Mouse (Mus musculus): ENCODE data around the gene Rhbdf1. TPM values are rescaled to one million over a fixed set of nuclear protein-coding genes. Genes with fewer than 3 reads are reported as not detected.

Gene Rhbdf1
- polyA plus RNA-seq (2012; rRNA removed), result 7.2 TPM in 2 replicates

DNA sequence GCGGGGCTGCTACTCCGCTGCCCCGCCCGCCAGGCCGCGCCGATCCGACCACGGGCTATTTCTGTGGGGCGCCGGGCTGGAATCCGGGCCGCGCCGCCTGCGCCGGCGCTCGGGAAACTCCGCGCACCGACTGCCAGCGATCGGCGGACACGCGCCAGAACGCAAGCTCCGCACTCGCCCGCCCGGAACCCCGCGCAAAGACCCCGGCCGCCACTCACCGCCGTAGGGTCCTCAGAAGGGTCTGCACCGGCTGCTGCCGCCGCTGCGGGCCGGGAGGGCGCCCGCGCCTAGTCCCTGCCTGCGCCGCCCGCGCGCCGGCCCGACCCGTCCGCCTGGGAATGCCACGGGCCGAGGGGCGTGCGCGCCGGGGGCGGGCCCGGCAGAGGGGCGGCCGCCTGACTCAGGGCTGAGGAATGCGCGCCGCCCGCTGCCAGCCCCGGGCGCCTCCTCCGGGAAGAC, at the start of gene Rhbdf1:
TSS of gene Rhbdf1 (minus strand) at position 350 of the 459 bp plus-strand sequence.

DNA sequence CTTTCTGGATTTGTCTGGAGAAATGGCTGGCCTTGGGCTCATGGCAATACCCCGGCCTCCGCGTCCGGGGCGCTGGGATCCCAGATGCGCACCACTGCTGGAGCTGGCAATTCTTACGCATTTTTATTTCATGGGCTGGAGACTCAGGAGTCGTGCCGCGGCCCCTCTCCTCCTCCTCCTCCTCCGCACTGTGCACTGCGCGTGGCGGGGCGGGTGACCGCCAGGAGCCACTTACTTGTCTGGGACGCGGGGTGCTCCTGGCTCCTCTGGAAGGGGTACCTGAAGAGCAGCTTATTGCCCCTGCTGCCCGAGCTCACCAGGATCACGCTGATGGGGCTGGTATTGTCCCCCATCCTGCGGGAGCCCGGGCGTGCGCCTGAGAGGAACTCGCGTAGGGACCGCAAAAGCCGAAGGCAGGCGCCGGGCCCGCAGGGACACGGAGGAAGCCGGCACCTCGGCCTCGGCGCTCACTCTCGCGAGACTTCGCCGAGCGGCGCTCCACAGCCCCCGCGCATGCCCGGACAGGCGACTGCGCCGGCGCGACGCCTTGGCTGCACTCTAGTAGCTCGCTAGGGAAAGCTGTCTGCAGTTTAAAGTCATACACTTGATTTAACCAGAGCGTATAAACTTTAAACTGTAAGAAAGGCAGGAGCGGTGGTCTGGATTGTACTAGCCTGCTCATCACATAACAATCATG, 45.2 kb upstream of the Rhbdf1 start, which contains the start of gene Nprl3:
TSS of gene Nprl3 (minus strand) at position 520 of the 697 bp plus-strand sequence.

DNA sequence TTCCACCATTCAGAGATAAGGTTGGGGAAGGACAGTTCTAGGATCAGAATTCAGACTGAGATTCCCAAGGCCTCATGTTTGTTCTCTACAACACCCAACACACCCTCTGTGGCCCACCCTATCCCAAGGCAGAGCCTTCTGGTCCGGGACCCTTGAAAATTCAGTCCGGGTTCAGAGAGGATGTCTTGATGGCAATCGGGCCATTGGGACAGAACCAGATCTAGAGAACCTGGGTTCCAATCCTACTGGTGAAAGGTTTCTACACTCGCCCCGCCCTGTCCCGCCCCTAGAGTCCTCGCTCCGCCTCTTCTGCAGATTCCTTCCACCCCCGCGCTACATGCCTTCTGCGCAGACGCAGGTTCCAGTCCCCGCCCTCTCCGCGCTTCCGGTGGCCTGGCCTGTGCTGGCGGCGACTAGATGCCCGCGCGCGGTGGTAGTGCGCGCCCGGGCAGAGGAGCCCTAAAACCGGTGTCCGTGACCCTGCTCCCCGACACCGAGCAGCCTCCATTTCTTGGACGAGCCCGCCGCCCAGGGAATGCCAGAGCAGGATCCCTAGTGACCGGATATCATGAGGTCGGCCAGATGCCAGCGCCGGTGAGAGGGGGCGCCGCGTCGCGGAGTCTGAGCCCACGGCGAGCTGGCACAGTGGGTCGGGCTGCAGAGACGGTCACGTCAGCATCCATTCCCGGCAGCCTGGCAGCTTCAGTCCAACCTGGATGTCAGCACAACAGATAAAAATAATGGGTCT, 4.2 kb upstream of the Rhbdf1 start, which contains the start of gene Mpg:
TSS of gene Mpg (plus strand) at position 382 of the 748 bp plus-strand sequence.

DNA sequence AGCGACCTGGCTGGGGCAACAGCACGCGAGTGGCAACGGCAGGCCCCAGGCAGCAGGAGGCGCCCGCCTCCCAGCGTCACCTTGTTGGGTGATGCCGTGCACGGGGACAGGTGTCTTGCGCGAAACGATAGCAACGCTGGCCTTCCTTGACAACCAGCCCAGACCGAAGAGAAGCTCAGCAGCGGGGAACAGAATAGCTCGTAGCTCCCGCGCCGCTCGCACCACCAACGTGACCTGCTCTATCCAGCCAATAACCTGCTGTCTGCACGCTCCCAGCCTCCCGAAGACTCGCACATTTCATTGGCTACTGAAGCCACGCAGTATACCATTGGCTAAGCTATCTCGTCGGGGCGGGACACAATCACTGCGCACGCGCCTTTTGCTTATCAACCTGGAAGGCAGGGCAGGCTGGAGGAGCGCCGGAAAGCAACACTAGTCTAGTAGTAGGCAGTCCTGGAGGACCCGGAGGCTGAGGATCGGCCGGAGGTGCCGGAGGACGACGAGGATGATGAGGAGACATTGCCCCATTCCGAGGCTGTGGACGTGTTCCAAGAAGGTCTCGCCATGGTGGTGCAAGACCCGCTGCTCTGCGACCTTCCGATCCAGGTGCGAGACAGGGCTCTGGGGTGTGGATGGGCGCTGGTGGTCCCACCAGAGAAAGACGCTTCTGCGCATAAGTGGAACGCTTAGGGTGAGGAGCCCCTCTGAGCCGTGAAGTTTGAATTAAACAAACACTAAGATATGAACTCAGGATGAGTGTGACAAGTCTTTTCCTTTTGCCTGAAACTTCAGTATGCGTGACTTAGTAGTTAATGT, 16.8 kb downstream of the Rhbdf1 start, which contains the start of gene Snrnp25:
TSS of gene Snrnp25 (plus strand) at position 358 of the 816 bp plus-strand sequence.

DNA sequence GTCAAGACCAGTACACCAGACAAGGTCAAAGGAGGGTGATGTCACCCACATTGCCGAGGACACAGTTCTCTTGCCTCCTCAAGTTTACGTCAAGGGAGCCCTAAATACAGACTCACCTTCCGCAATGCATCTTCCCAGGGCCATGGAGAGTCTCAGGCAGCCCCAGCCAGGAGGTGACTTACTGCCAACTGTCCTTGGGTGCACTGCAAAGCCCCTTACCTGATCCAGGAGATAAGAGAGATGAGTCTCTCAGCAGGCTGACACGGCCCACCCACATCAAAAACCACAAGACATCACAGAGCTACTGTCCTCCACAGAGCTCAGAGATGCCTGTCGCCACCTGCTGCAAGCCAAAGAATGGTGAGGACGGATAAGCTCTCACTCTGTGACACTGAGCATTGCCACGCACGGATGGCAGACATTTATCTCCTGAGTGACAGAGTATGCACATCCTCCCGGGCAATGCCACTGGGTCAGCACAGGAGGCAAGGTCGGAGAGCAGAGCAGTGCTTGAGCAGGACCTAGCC, 22.0 kb downstream of the Rhbdf1 start, which contains the start of gene Il9r:
TSS of gene Il9r (minus strand) at position 205 of the 527 bp plus-strand sequence.

Other genes with a start within 250 kb of the Rhbdf1 start
- gene Nsg2, start 221.8 kb downstream of the Rhbdf1 start, polyA plus RNA-seq (2012; rRNA removed), result 0.10 and 0.12 TPM in 2 replicates
- 0.03 and 0.11 TPM in 2 replicates for gene Il9r, start 22.0 kb downstream of the Rhbdf1 start, polyA plus RNA-seq (2012; rRNA removed)
- 32.9 and 34.4 TPM in 2 replicates for gene Snrnp25, start 16.9 kb downstream of the Rhbdf1 start, polyA plus RNA-seq (2012; rRNA removed)
- gene Mpg, start 4.2 kb upstream of the Rhbdf1 start, polyA plus RNA-seq (2012; rRNA removed), result 7.9 and 8.0 TPM in 2 replicates
- gene Nprl3, start 45.4 kb upstream of the Rhbdf1 start, polyA plus RNA-seq (2012; rRNA removed), result 26.5 and 30.6 TPM in 2 replicates
- gene Hba-x, start 54.1 kb upstream of the Rhbdf1 start, polyA plus RNA-seq (2012; rRNA removed), result 3.7 and 4.5 TPM in 2 replicates
- gene Hba-a1, start 61.2 kb upstream of the Rhbdf1 start, polyA plus RNA-seq (2012; rRNA removed), result 29,511 and 32,224 TPM in 2 replicates
- gene Hbq1b, start 64.7 kb upstream of the Rhbdf1 start, polyA plus RNA-seq (2012; rRNA removed), result 87.2 and 94.5 TPM in 2 replicates
- gene Hba-a2, start 74.2 kb upstream of the Rhbdf1 start, polyA plus RNA-seq (2012; rRNA removed), result 100,647 and 102,463 TPM in 2 replicates
- 3.0 and 3.7 TPM in 2 replicates for gene Hbq1a, start 77.8 kb upstream of the Rhbdf1 start, polyA plus RNA-seq (2012; rRNA removed)
- gene Sh3pxd2b, start 125.5 kb upstream of the Rhbdf1 start, polyA plus RNA-seq (2012; rRNA removed), result 0.78 and 1.0 TPM in 2 replicates
- gene Ubtd2, start 233.1 kb upstream of the Rhbdf1 start, polyA plus RNA-seq (2012; rRNA removed), result 3.6 and 3.9 TPM in 2 replicates